Mouse (Mus musculus) small intestine, adult 2 months (tissue): Measurements from ENCODE around the gene Ints1.

Experiments
- CTCF ChIP-seq: fragments of 200-500 bp; IDR thresholded peaks from 2 replicates; pipeline ENCODE4 v1.5.1; 2012; ENCODE audit warnings: low read depth, mild to moderate bottlenecking, control low read depth, inconsistent platforms, low read length, moderate library complexity, mixed read lengths; ENCODE audit not compliant: insufficient replicate concordance, insufficient read length; ENCODE audit errors: extremely low read depth
- POLR2A ChIP-seq: fragments of 200-500 bp; IDR thresholded peaks from 2 replicates; pipeline ENCODE4 v1.6.1; 2012; ENCODE audit warnings: low read depth, mild to moderate bottlenecking, control low read depth, inconsistent platforms, low read length, moderate library complexity

GRCm38 (mm10) chr5:139737841-139738591 lies 37.5 kb downstream of the Ints1 start:
- TF ChIP-seq POLR2A (no peak), CTCF (no peak)
